Mouse (Mus musculus): ENCODE data around the gene D5Ertd579e. TPM values are rescaled to one million over a fixed set of nuclear protein-coding genes. Genes with fewer than 3 reads are reported as not detected.

Gene D5Ertd579e
- polyA plus RNA-seq (2015; fragmentation: Nextera tagmentation; extraction: Ambion mirVana): 20.4 and 20.7 TPM in 2 replicates

GRCm38 (mm10) chr5:36695461-36696231 is at the start of gene D5Ertd579e:
D5Ertd579e (minus strand) TSS chr5:36696024.

GRCm38 (mm10) chr5:36593176-36593575 is 102.6 kb downstream of the D5Ertd579e start, which contains the start of gene Tbc1d14:
Tbc1d14 (minus strand) TSS chr5:36593276.

Other genes with a start within 250 kb of the D5Ertd579e start
- gene Grpel1, start 231.0 kb downstream of the D5Ertd579e start, polyA plus RNA-seq (2015; fragmentation: Nextera tagmentation; extraction: Ambion mirVana): 43.8 and 46.8 TPM in 2 replicates
- gene Tada2b, start 211.7 kb downstream of the D5Ertd579e start, polyA plus RNA-seq (2015; fragmentation: Nextera tagmentation; extraction: Ambion mirVana): 3.1 and 3.3 TPM in 2 replicates
- gene Ccdc96, start 211.4 kb downstream of the D5Ertd579e start, polyA plus RNA-seq (2015; fragmentation: Nextera tagmentation; extraction: Ambion mirVana): 2.0 TPM in 2 replicates
- 36.7 and 43.2 TPM in 2 replicates for gene Tbc1d14, start 102.7 kb downstream of the D5Ertd579e start, polyA plus RNA-seq (2015; fragmentation: Nextera tagmentation; extraction: Ambion mirVana)
- 33.1 and 34.2 TPM in 2 replicates for gene Bloc1s4, start 52.6 kb upstream of the D5Ertd579e start, polyA plus RNA-seq (2015; fragmentation: Nextera tagmentation; extraction: Ambion mirVana)
- 427 and 473 TPM in 2 replicates for gene Mrfap1, start 100.7 kb upstream of the D5Ertd579e start, polyA plus RNA-seq (2015; fragmentation: Nextera tagmentation; extraction: Ambion mirVana)
- gene Man2b2, start 134.6 kb upstream of the D5Ertd579e start, polyA plus RNA-seq (2015; fragmentation: Nextera tagmentation; extraction: Ambion mirVana): 18.6 and 20.0 TPM in 2 replicates
- 86.1 and 87.7 TPM in 2 replicates for gene Ppp2r2c, start 172.5 kb upstream of the D5Ertd579e start, polyA plus RNA-seq (2015; fragmentation: Nextera tagmentation; extraction: Ambion mirVana)